Mouse (Mus musculus): ENCODE results near the gene Gm21746.
"Not testable (repeated sequence)": the region's sequence is repeated elsewhere in the genome, so short reads cannot be mapped to it uniquely, and the experiment has no call there.

The Gm21746 gene

DNA sequence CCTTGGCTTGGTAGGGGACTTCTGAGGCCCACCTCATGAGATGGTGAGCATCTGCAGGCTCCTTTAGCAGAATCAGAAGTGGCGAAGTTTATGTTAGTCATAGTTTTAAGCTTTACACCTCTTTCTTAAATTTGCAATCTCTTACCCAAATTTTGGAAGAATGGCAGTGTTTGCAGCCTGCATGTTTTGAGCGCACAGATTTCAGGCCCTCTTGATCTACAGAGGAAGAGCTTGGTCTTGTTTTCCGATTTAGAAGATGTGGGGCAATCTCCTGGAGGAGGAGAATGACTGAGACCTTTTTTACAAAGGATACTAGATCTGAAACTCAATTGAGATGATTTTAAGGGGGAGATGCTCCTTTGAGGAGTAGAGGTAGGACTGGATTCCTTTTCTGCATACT lies at the start of gene Gm21746:
Gene Gm21746 (minus strand): TSS at position 101 of the 400 bp plus-strand sequence.
- not testable (repeated sequence) for DNase-seq

- not testable (repeated sequence) for DNase-seq
These were observed 29.0 kb upstream of the Gm21746 start, which contains the start of gene Gm20873 for GRCm38 (mm10) chrY:6266798-6267197. Gene Gm20873, plus strand, starts transcription at chrY:6267098.
